Mouse (Mus musculus): ENCODE results near the gene Tnfaip3.

DNA sequence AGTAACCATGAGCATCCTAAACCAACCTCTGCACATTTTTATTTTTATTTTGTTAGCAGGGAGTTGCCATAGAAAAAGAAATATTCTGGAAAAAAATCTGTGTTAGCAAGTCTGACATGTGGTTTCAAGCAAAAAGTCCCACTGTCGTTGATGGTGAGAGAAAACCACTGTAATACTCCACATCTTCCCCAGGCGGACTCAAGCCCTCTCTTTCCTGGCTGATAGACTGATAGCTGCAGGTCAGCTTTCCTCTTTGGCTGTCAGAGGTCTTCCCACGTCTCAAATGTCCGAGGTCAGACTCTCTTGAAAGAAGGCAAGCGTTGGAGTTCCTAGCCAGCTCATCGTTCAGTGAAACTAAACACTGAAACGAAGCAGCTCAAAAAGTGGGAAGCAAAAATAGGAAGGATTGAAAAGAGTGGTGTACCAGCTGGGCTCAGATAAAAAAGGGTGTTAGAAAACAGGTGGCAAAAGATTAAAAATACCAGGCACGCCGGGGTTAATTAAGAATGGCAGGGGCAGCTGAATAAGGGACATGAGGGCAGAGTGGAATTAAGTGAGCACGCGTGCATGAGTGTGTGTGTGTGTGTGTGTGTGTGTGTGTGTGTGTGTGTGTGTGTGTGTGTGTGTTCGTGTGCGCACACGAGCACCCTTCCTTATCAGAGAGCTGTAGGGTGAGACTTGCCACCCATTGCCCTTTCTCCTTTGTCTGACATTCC lies 55.5 kb downstream of the Tnfaip3 start:
- no peak for TF ChIP-seq GATA1 (IDR thresholded peaks at IDR 0.05; ENCODE audit: borderline replicate concordance, low read length)
- no peak for TF ChIP-seq FLI1 (IDR thresholded peaks at IDR 0.05; ENCODE audit: low read length)
